Mouse (Mus musculus): Measurements from ENCODE around the gene Clstn2.

Clstn2 gene

DNA sequence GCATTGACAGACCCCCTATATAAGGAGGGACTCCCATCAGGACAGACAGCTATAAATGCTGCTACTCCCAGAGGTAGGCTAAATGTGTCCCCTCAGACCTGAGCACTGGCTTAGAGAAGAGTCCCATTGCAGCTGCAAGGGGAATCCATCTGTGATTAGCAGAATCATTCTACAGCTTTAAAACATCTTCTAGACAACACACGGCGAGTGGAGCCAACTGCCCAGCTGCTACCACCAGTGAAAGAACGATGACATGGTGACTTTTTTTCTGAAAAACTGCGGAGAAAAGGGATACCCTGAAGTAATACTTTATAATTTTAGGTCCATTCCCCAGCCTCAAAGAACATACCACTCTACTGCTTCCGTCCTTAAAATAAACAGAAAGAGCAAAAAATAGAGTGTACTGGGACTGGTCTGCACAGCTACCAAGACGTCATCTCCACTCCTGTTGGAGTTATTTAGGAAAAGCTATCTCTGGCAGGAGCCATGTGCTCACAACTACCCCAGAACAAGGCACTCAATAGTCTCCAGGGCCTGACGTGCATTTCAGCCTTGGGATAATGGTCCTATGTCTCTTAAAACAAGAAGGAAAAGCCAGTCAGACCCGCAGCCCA is 79.1 kb downstream of the Clstn2 start:
- intact Hi-C loops (cut with DNase I) = no loop called here

GRCm38 (mm10) chr9:97950378-97951006 is 82.5 kb downstream of the Clstn2 start:
- intact Hi-C loops (cut with DNase I) = no loop called here

DNA sequence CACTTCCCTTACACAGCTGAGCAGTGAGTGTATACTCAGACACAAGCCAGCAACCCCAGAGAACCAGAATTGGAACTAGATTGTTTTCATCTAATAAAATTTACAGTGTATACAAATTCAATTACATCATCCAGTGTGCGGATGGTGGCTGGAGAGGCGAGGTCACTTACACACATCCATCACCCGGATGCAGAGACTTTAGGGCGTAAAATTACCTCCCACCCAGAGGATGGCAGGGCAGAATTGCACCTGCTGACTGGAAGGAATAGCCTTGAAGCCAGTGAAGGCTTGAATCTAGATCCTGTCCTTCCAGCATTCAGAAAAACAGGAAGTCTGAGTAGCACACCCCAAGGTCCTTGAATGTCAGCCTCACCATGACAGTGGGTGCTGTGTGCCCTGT is 113.7 kb downstream of the Clstn2 start:
- intact Hi-C loops (cut with DNase I) = no loop called here

GRCm38 (mm10) chr9:97891415-97891814 is 141.6 kb downstream of the Clstn2 start:
- intact Hi-C loops (cut with DNase I) = no loop called here

DNA sequence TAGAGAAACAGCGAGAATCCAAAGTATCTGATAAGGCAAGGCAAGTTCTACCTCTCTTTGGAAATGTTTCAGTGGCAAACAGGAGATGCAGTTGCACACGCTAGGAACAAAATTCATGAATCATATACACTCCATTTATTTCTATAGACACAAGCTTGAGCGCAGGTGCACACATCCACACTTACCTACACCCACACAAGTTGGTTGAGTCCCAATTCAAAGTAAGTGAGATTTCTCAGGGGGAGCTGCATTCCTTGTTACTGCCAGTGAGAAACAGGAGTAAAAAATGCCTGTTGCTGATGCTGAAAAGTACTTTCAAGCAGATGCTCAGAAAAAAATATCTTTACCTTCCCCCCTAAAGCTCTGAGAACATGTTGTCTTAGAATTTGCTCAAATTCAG is 149.6 kb downstream of the Clstn2 start:
- intact Hi-C loops (cut with DNase I) = no loop called here

- intact Hi-C loops (cut with DNase I) = no loop called here
These were observed 165.8 kb downstream of the Clstn2 start for GRCm38 (mm10) chr9:97867013-97867700.

DNA sequence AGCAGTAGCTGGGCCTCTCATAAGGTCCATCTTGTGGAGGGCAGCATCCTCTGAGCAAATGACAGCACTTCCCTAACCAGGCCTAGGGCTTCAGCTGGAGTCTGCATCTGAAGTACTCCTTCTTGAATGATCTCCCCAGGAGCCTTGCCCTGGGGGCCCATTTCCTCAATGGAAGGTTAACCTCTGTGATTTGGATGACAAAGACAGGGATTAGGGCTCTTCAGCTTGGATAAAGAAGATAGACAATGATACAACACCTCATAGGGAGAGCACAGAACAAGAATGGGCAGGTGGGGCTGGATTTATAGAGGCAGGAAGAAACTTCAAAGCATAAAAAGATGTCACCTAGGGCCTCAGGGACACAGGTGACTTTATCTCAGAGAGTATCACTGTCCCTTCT is 180.1 kb downstream of the Clstn2 start:
- intact Hi-C loops (cut with DNase I) = no loop called here

DNA sequence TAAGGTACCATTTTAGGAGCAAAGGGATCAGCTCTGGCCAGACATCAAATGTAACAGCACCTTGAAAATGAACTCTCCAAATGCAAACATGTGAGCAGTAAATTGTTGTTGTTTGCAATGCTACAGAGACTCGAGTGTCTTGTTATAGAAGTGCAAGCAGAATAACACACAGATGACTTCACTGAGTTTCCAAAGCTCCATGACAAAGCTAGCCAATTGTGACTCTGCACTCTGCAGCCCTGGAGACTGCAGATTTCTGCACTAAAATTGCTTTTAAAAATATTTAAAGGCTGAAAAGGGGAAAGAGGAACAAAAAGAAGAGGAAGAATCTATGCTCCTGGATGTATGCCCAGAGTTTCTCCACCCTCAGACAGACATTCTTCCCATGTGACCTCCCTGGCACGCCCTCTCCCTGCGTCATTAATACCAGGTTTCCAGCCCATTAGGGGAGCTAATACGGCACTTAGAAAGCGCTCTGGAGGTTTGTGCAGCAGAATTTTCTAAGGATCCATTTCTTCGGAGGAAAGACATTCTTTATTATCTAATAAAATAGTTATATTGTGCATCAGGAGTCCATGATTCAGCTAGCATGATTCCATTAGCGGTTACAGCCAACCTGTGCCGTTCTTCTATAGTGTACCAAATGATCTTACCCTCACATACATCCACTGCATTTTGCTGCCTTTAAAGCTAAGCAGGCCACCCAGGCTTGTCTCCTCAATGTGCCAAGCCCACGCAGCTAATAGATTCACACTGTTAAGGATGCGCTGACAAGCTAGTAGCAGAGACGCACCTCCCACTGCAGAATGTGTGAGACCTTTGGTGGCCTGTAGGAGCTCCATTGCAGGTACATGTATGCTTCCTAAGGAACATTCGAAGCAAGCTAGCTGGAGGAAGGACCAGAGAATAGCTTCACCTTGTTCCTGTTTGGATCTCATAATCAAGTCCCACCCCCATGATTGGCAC is 184.8 kb downstream of the Clstn2 start:
- intact Hi-C loops (cut with DNase I) = no loop called here

DNA sequence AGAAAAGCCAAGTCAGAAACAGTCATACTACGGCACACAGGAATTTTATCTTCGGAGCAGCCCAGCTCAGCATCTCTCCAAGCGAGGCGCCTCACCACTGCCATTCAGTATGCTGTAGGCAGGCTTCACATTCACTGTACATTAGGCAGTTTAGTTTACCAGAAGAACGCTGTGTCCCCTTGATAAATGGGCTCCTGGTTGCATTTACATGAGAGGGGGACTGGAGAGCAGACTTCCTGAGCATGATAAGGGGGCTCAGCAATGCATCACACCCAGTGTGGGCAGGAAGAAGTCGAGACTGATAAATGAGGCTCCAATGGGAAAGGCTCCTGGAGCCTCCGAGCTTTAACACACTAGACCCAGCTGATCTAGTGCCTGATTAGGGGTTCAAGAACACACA is 190.9 kb downstream of the Clstn2 start:
- intact Hi-C loops (cut with DNase I) = no loop called here

DNA sequence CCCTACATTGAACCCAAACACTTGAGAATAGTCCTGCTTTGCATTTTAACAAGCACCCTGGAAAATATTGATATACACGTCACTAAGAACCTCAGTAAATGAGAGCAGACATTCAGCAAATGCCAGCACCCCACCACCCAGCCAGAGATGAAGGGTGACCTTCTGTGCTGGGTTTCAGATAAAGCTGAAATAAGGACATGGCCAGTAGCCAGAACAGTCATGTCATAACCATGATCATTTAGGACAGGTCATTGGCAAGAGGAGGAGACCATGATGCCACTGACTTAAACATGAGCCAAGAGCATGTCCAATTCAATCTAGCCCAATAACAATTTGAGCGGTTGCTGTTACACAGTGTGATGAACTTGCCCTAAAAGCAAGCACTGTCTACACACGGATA is 201.8 kb downstream of the Clstn2 start:
- intact Hi-C loops (cut with DNase I) = no loop called here

GRCm38 (mm10) chr9:97829919-97830318 is 203.1 kb downstream of the Clstn2 start:
- intact Hi-C loops (cut with DNase I) = no loop called here

- intact Hi-C loops (cut with DNase I) = no loop called here
These were observed 205.3 kb downstream of the Clstn2 start for GRCm38 (mm10) chr9:97827689-97828088.

- intact Hi-C loops (cut with DNase I) = no loop called here
These were observed 206.7 kb downstream of the Clstn2 start for GRCm38 (mm10) chr9:97826077-97826947.

DNA sequence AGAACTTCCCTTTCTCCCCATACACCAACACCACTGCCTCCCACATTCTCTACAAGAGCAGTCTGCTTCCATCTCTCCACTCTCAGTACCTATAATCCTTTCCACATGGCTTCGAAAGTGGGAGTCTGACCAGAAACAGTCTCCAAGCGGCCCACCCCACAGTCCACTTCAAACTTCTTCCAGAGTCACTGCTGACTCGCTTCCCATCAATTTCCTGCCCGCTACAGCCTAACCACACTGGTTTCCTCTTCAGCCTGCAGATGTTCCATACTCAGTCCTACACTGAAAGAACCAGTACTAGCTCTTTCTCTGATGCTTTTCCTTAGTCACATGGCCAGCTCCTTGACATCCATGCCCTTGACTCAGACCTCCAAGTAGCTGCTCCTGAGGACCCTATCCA is 215.9 kb downstream of the Clstn2 start:
- intact Hi-C loops (cut with DNase I) = no loop called here

DNA sequence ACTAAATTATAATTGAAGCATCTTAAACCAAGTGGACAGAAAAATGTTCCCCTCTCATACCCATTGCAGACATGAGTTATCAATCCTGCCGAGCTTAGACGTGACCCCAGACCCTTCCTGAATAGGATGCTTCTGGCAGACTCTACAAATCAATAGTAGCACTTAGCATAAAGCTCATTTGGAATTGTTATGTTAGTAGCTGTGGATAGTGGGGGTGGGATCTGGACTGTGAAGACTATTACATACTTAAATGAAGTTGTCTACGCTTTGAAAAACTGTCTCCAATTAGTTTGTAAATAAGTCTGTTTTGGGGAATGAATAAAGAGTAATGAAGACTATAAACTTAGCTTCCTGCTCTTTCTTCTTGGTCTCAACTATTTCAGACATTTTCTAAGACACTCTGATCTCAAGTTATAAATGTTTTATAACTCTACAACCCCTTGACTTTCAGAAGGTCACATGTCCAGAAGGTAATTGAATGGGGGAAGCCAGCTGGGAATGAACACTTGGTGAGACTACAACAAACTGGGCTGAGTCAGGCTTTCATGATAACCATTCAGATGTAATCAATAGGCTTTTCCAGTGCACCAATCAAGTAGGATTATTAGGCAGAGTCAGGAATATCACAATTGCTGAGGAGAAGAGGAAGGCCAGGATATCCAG is 216.7 kb downstream of the Clstn2 start:
- intact Hi-C loops (cut with DNase I) = no loop called here

DNA sequence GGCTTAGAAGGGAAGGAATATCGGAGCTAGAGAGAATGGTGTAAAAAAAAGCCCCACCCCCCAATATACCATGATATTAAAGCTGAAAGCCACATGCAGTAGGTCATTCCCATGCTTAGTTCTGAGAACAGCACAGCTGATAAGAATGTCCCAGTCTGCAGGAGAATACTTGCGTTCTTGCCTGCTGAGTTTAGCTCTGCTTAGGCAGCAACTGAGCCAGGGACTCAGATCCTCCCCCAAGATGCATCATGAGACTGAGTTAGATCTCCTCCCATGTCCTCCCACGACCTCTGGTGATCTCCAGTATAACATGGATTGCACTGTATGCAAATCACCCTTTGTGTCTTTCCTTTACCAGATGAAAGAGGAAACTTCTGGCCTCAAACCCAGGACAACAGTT is 219.8 kb downstream of the Clstn2 start:
- intact Hi-C loops (cut with DNase I) = no loop called here

- intact Hi-C loops (cut with DNase I) = no loop called here
These were observed 225.9 kb downstream of the Clstn2 start for GRCm38 (mm10) chr9:97807031-97807430.

DNA sequence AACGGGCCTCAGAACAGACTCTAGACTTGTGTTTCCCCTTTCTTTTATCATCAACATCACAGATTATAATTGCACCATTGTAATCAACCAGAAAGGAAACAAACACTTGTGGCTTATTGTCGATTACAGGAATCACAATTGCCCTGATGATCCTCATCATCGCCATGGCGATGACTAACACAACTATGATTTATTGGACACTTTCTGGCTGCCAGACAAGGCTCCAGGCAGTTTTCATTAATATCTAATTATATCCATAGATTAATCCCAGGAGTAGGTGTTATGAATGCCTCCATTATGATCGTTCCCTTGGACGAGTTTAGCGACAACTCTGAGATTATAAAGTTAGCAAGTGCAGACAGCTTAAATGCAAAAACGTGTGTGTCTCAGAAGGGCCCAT is 239.3 kb downstream of the Clstn2 start:
- intact Hi-C loops (cut with DNase I) = no loop called here

GRCm38 (mm10) chr9:97788151-97788670 is 244.8 kb downstream of the Clstn2 start:
- intact Hi-C loops (cut with DNase I) = no loop called here

All from adrenal gland (tissue).